Mouse (Mus musculus) spleen, adult 2 months (tissue): ENCODE measurements around the gene Pip5k1a. TPM values are rescaled to one million over a fixed set of nuclear protein-coding genes. Genes with fewer than 3 reads are reported as not detected.
"Not testable (repeated sequence)": the region's sequence is repeated elsewhere in the genome, so short reads cannot be mapped to it uniquely, and the experiment has no call there.

Experiments used
- DNase-seq, 2 experiments: peaks; one replicate each; pipeline versions ENCODE4 v3.0.0 to v3.0.0-alpha.2; 2012 to 2021; ENCODE audit warnings: low spot score in 2 of 2, low read depth in 1 of 2
- H3K27ac ChIP-seq: fragments of 200-500 bp; 2 replicates; pipeline ENCODE4 v1.5.1; 2012; ENCODE audit warnings: low read length, inconsistent platforms; ENCODE audit not compliant: insufficient read depth
- H3K27me3 ChIP-seq: fragments of 200-500 bp; 2 replicates; pipeline ENCODE4 v1.6.1; 2012; ENCODE audit warnings: mild to moderate bottlenecking, moderate library complexity, low read length, inconsistent platforms; ENCODE audit not compliant: control insufficient read depth, insufficient read depth
- H3K36me3 ChIP-seq: fragments of 200-500 bp; 2 replicates; pipeline ENCODE4 v1.6.1; 2012; ENCODE audit warnings: mild to moderate bottlenecking, low read length, inconsistent platforms; ENCODE audit not compliant: control insufficient read depth, insufficient read depth
- H3K4me1 ChIP-seq: fragments of 200-500 bp; 2 replicates; pipeline ENCODE4 v1.6.1; 2011; ENCODE audit warnings: inconsistent platforms; ENCODE audit not compliant: control insufficient read depth, insufficient read depth, insufficient read length
- H3K4me3 ChIP-seq: fragments of 200-500 bp; 2 replicates; pipeline ENCODE4 v1.5.1; 2011; ENCODE audit warnings: mild to moderate bottlenecking, inconsistent platforms; ENCODE audit not compliant: insufficient read depth, insufficient read length; ENCODE audit errors: extremely low read depth
- CTCF ChIP-seq: fragments of 200-500 bp; IDR thresholded peaks from 2 replicates; pipeline ENCODE4 v1.5.1; 2011; ENCODE audit warnings: mild to moderate bottlenecking, inconsistent platforms; ENCODE audit not compliant: insufficient read depth, insufficient read length, insufficient replicate concordance; ENCODE audit errors: extremely low read depth
- POLR2A ChIP-seq: fragments of 200-500 bp; IDR thresholded peaks from 2 replicates; pipeline ENCODE4 v1.6.1; 2011; ENCODE audit warnings: low read depth, low read length, inconsistent platforms
- WGBS: fragments of 180-500 bp; shearing (Covaris S2); methylation state at CpG from one replicate; pipeline ENCODE4 v1.1.7; 2018; 5-methylcytosine and 5-hydroxymethylcytosine counted together
- polyA plus RNA-seq: library from polyadenylated mRNA; depleted of rRNA; stranded (reverse); fragments of >200 nt; gene quantifications from 2 replicates; pipeline ENCODE4 v1.2.3, GENCODE M21; 2012

Gene Pip5k1a
- polyA plus RNA-seq, 1 experiment, result 14.1 TPM

- no peak for DNase-seq
- Histone ChIP-seq H3K27me3 (no peaks in the 10 kb centered on the region), H3K4me3 (no peak overlapping the region), H3K27ac (no peak overlapping the region), H3K4me1 (peaks cover 2% of the 10 kb centered on the region; the same call in 1 of the 2 replicates), H3K36me3 (peaks cover 17% of the 10 kb centered on the region)
- TF ChIP-seq CTCF (no peak), POLR2A (no peak)
- 54% methylated on average over 3 of the region's 3 CpGs for WGBS
Observed at GRCm38 (mm10) chr3:95028603-95029002, 78.1 kb downstream of the Pip5k1a start.

- WGBS, result 3% methylated on average over 5 of the region's 5 CpGs
- Histone ChIP-seq H3K4me3 (no peak overlapping the region), H3K36me3 (peaks cover 8% of the 10 kb centered on the region), H3K27me3 (no peaks in the 10 kb centered on the region), H3K4me1 (peaks cover 2% of the 10 kb centered on the region; the same call in 1 of the 2 replicates), H3K27ac (no peak overlapping the region)
- DNase-seq, result peak in 1 of 2 experiments; percentile 33
- TF ChIP-seq CTCF (no peak), POLR2A (no peak)
Observed at GRCm38 (mm10) chr3:95027701-95028100, 79.0 kb downstream of the Pip5k1a start.

GRCm38 (mm10) chr3:95027057-95027645, 79.6 kb downstream of the Pip5k1a start:
- no peak overlapping the region for H3K27ac ChIP-seq
- WGBS, result 43% methylated on average over 5 of the region's 5 CpGs
- DNase-seq, result no peak

GRCm38 (mm10) chr3:95025202-95025601, 81.5 kb downstream of the Pip5k1a start:
- no peak for DNase-seq
- TF ChIP-seq POLR2A, result no peak
- TF ChIP-seq CTCF, result no peak
- Histone ChIP-seq H3K4me1 (peaks cover 2% of the 10 kb centered on the region; the same call in 1 of the 2 replicates), H3K27ac (no peak overlapping the region), H3K27me3 (no peaks in the 10 kb centered on the region), H3K4me3 (no peak overlapping the region), H3K36me3 (no peaks in the 10 kb centered on the region)
- WGBS, result 83% methylated on average over 5 of the region's 5 CpGs

More at GRCm38 (mm10) chr3:95027057-95027645, 79.6 kb downstream of the Pip5k1a start:
- no peaks in the 10 kb centered on the region for H3K27me3 ChIP-seq
- peaks cover 4% of the 10 kb centered on the region; the same call in 1 of the 2 replicates for H3K36me3 ChIP-seq
- H3K4me1 ChIP-seq, result peaks cover 2% of the 10 kb centered on the region; the same call in 1 of the 2 replicates
- no peak overlapping the region for H3K4me3 ChIP-seq
- TF ChIP-seq POLR2A, result no peak
- TF ChIP-seq CTCF, result no peak

- Histone ChIP-seq H3K4me1 (peaks cover 2% of the 10 kb centered on the region; the same call in 1 of the 2 replicates), H3K27me3 (no peaks in the 10 kb centered on the region), H3K4me3 (no peak overlapping the region), H3K27ac (no peak overlapping the region), H3K36me3 (no peaks in the 10 kb centered on the region)
- DNase-seq, result no peak
- TF ChIP-seq CTCF (no peak), POLR2A (no peak)
- 81% methylated on average over 11 of the region's 11 CpGs for WGBS
Observed at GRCm38 (mm10) chr3:95024551-95024950, 82.2 kb downstream of the Pip5k1a start.

- not testable (repeated sequence) for H3K4me1 ChIP-seq, H3K27ac ChIP-seq, H3K27me3 ChIP-seq, DNase-seq, H3K36me3 ChIP-seq, H3K4me3 ChIP-seq
- WGBS, result 90% methylated on average over 5 of the region's 5 CpGs
Observed at GRCm38 (mm10) chr3:95020956-95021355, 85.8 kb downstream of the Pip5k1a start.

GRCm38 (mm10) chr3:95018741-95019140, 88.0 kb downstream of the Pip5k1a start:
- H3K36me3 ChIP-seq, result no peaks in the 10 kb centered on the region
- no peak overlapping the region for H3K27ac ChIP-seq
- peak in 1 of 2 experiments; percentile 23 for DNase-seq
- H3K27me3 ChIP-seq, result no peaks in the 10 kb centered on the region
- no peak overlapping the region for H3K4me3 ChIP-seq
- H3K4me1 ChIP-seq, result peaks cover 12% of the 10 kb centered on the region; the same call in 1 of the 2 replicates
- 89% methylated on average over 2 of the region's 2 CpGs for WGBS
- TF ChIP-seq CTCF (no peak), POLR2A (no peak)
